Mouse (Mus musculus) heart, embryonic 10.5 days (tissue): Measurements from ENCODE around the gene Cmtr1. TPM values are rescaled to one million over a fixed set of nuclear protein-coding genes. Genes with fewer than 3 reads are reported as not detected.

ENCODE experiments used
- DNase-seq: peaks from one replicate; pipeline ENCODE4 v3.0.0-alpha.2; 2017; ENCODE audit warnings: low spot score
- H3K27ac ChIP-seq: fragments of 300-500 bp; sonication (generic); 2 replicates; pipeline ENCODE4 v1.5.1; 2016; ENCODE audit warnings: mild to moderate bottlenecking
- H3K27me3 ChIP-seq: fragments of 300-500 bp; sonication (generic); 2 replicates; pipeline ENCODE4 v1.6.1; 2016; ENCODE audit warnings: mild to moderate bottlenecking; ENCODE audit not compliant: poor library complexity, insufficient read depth, severe bottlenecking
- H3K36me3 ChIP-seq: fragments of 300-500 bp; sonication (generic); 2 replicates; pipeline ENCODE4 v1.6.1; 2016; ENCODE audit warnings: mild to moderate bottlenecking, moderate library complexity
- H3K4me1 ChIP-seq: fragments of 300-500 bp; sonication (generic); 2 replicates; pipeline ENCODE4 v1.6.1; 2016; ENCODE audit warnings: mild to moderate bottlenecking
- H3K4me3 ChIP-seq: fragments of 300-500 bp; sonication (generic); 2 replicates; pipeline ENCODE4 v1.5.1; 2016; ENCODE audit warnings: mild to moderate bottlenecking, moderate library complexity
- H3K9me3 ChIP-seq: fragments of 300-500 bp; sonication (generic); 2 replicates; pipeline ENCODE4 v1.6.1; 2016; ENCODE audit warnings: mild to moderate bottlenecking, moderate library complexity
- WGBS: fragments of 180-500 bp; shearing (Covaris S2); methylation state at CpG from one replicate; pipeline ENCODE4 v1.1.7; 2016; 5-methylcytosine and 5-hydroxymethylcytosine counted together
- polyA plus RNA-seq: library from polyadenylated mRNA; unstranded; fragments of >200 nt; fragmentation: Nextera tagmentation; extraction: Ambion mirVana; gene quantifications from 2 replicates; pipeline ENCODE4 v1.2.1, GENCODE M21; 2016

The Cmtr1 gene
- polyA plus RNA-seq, 1 experiment from 2014 or later: 122 TPM

DNA sequence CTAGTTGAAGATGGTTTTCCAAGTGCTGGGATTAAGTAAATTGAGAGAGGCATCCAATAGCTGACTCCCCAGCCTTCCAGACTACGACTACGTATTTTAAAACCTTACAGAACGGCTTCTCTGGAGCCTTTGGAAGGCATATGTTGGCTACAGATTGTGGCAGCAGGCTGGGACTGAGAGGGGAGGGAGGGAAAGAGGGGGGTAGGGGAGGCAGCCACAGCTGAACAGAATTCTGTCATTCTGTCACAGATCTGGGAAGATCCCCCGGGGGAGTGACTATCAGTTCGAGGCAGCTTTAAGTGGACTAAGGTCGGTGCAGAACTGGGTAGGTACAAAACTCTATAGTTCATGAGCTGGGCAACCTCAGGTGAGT lies 71.5 kb downstream of the Cmtr1 start:
- H3K27ac ChIP-seq: 0 out of 2 replicates have a peak overlapping the region, but pooled peaks have one; percentile 53
- WGBS: 66% methylated on average over 6 of the region's 6 CpGs
- H3K4me1 ChIP-seq: peaks cover 25% of the 10 kb centered on the region
- no peak overlapping the region for H3K4me3 ChIP-seq
- H3K36me3 ChIP-seq: no peaks in the 10 kb centered on the region
- DNase-seq: no peak
- H3K27me3 ChIP-seq: no peaks in the 10 kb centered on the region
- no peaks in the 10 kb centered on the region for H3K9me3 ChIP-seq

DNA sequence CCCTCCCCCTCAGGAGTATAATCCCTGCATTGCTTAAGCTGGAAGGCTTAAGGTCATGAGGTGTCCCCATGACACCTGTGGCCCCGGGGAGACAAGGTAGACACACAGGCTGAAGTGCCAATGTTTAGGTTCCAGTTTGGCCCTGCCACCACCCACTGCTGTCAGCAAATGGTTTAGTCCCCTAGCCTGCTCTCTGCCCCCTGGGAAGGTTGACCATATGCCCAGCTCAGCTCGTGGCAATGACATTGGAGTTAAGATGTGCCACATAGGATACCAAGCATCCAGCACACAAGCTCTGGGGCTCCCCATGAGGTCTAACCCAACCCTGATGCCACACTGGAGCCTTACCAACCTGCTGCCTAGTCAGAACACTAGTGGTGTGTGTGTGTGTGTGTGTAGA lies 72.1 kb downstream of the Cmtr1 start:
- Histone ChIP-seq H3K4me3 (no peak overlapping the region), H3K9me3 (no peaks in the 10 kb centered on the region), H3K4me1 (peaks cover 23% of the 10 kb centered on the region), H3K27me3 (no peaks in the 10 kb centered on the region), H3K27ac (no peak overlapping the region), H3K36me3 (no peaks in the 10 kb centered on the region)
- DNase-seq: no peak
- WGBS: 81% methylated on average over 2 of the region's 2 CpGs

DNA sequence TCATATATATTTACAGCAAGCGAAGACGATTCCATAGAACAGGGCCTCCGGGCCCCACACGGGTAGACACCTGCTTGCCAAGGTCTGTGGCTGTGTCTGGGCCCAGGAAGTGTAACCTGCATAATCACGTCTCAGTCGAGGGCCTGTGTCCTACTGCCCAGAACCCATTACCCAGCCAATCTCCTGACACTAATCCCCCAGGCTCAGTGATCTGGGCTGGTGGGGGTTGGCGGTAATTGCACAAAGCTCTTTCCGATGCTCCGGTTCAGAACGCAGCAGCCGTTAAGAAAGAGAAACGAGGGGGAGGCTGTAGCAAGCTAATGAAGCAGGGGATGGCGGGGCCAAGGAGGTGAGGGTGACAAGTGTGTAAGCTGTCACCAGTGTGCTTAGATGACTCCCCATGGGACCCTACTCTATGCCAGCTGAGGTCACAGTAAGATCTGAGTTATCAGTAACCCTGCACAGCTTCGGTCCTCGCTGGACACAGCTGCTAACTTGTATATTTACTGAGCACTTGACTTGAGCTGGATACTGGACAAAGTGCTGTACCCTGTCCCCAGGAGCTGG lies 76.1 kb downstream of the Cmtr1 start:
- Histone ChIP-seq H3K4me1 (peaks cover 30% of the 10 kb centered on the region), H3K27ac (peak overlapping the region; percentile 29; the same call in 1 of the 2 replicates), H3K36me3 (no peaks in the 10 kb centered on the region), H3K27me3 (no peaks in the 10 kb centered on the region), H3K9me3 (no peaks in the 10 kb centered on the region), H3K4me3 (no peak overlapping the region)
- no peak for DNase-seq
- WGBS: 44% methylated on average over 15 of the region's 15 CpGs

DNA sequence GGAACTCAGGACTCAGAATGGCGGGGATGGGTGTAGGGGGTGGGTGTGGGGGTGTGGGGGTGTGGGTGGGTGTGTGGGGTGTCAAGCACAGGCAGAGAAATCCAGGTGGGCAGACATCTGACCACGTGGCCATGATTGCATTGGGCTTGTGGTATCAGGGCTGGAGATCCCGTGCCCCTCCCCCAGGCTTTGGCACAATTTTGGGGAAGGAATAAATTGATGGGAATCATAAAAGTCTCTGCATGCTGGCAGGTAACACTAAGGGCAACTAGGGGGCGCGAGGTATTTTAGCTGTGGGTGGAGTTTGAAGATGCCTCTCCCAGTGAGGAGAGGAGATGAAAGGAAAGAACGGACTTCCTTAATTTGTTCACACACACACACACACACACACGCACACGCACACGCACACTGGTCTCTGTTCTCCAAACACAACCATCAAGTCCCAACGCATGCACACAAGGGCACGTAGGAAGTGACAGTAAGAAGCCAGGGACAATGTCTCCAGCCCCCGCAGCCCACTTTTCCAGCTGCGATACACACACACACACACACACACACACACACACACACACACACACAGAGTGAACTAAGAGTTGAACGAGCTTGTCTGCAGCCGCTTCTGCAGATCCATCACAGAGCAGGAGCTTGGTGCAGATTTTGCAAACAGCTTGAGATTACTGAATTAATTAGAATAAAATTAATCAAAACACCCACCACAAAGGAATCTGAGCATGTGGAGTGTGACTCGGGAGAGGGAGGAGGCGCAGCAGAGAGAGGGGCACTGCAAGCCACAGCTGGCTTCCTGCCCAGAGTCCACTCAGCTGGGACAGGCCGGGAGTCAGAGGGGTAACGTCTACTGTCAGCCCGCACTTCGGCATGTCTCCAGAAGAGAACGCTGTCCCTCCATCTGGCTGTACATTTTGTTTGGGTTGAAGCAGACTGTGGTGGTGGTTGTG lies 77.7 kb downstream of the Cmtr1 start:
- 52% methylated on average over 21 of the region's 22 CpGs for WGBS
- no peaks in the 10 kb centered on the region for H3K9me3 ChIP-seq
- H3K4me3 ChIP-seq: no peak overlapping the region
- H3K36me3 ChIP-seq: no peaks in the 10 kb centered on the region
- no peak overlapping the region for H3K27ac ChIP-seq
- peaks cover 34% of the 10 kb centered on the region for H3K4me1 ChIP-seq
- DNase-seq: no peak
- no peaks in the 10 kb centered on the region for H3K27me3 ChIP-seq

DNA sequence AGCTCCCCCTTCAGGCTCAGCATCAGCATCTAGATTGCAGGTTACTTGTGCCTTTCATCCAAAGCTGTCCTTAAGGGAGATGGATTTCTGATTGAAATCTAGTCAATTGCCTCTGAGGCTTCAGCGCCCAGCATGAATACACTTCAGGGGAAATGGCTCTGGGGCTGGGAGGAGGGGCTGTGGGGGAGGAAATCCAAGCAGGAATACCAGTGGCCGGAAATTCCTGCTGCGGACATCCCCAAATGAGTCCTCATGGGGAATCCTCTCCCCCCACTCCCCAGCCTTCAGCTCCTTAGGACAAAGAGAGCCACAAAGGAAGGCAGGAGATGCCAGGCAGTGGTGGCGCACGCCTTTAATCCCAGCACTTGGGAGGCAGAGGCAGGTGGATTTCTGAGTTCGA lies 87.1 kb downstream of the Cmtr1 start:
- 61% methylated on average over 6 of the region's 6 CpGs for WGBS
- H3K4me1 ChIP-seq: peaks cover 70% of the 10 kb centered on the region
- no peak for DNase-seq
- H3K36me3 ChIP-seq: no peaks in the 10 kb centered on the region
- no peak overlapping the region for H3K4me3 ChIP-seq
- peaks cover 19% of the 10 kb centered on the region for H3K27me3 ChIP-seq
- peak overlapping the region; percentile 69; the same call in 1 of the 2 replicates for H3K27ac ChIP-seq
- H3K9me3 ChIP-seq: no peaks in the 10 kb centered on the region

DNA sequence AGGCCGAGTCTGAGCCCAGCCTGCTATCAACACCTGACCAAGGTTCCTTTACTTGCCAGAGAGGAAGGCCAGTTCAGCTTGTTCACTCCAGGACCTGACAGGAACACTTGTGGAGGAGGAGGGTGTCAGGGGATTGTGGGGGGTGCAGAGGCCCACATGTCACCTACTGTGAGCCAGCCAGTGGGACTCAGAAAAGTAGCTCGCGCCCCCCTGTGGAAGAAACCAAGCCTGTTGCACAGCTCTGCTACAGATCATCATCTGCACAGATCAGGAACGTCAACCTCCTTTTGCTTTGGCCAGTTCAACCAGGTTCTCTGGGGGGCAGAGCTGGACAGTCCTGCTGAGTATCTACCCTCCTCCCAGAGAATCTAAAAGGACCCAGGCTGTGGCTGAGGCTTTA lies 94.1 kb downstream of the Cmtr1 start:
- Histone ChIP-seq H3K27me3 (peaks cover 14% of the 10 kb centered on the region), H3K27ac (no peak overlapping the region), H3K36me3 (no peaks in the 10 kb centered on the region), H3K9me3 (no peaks in the 10 kb centered on the region), H3K4me3 (no peak overlapping the region), H3K4me1 (peaks cover 28% of the 10 kb centered on the region)
- no peak for DNase-seq
- 38% methylated on average over 4 of the region's 4 CpGs for WGBS

Other genes starting within 250 kb of the Cmtr1 start
- 28.7 and 31.4 TPM in 2 replicates for gene Pim1, start 169.8 kb upstream of the Cmtr1 start, polyA plus RNA-seq
- gene Gm17657, start 111.0 kb upstream of the Cmtr1 start, polyA plus RNA-seq: not detected in 2 replicates
- 13.6 and 14.4 TPM in 2 replicates for gene Tbc1d22b, start 110.8 kb upstream of the Cmtr1 start, polyA plus RNA-seq
- 1.3 and 1.5 TPM in 2 replicates for gene Tmem217, start 108.2 kb upstream of the Cmtr1 start, polyA plus RNA-seq
- gene Rnf8, start 45.8 kb upstream of the Cmtr1 start, polyA plus RNA-seq: 70.9 and 85.7 TPM in 2 replicates
- gene Gm28043, start 45.7 kb upstream of the Cmtr1 start, polyA plus RNA-seq: 2.3 and 2.4 TPM in 2 replicates
- 18.2 and 19.0 TPM in 2 replicates for gene Ccdc167, start 56.4 kb downstream of the Cmtr1 start, polyA plus RNA-seq